Mouse (Mus musculus): ENCODE measurements around the gene Dysf. TPM values are rescaled to one million over a fixed set of nuclear protein-coding genes. Genes with fewer than 3 reads are reported as not detected.

The Dysf gene
- total and polyA plus RNA-seq, 3 experiments: not detected

- Histone ChIP-seq H3K27me3 (ENCODE audit: control insufficient read depth in 1 of 2, insufficient read depth in 2 of 2, low read length in 2 of 2) (no peaks in the 10 kb centered on the region), H3K9ac (ENCODE audit: control insufficient read depth, low read depth, low read length, poor library complexity, severe bottlenecking) (no peak overlapping the region), H3K4me1 (ENCODE audit: control insufficient read depth in 1 of 2, insufficient read depth in 2 of 2, low read length in 2 of 2) (no peaks in the 10 kb centered on the region), H3K36me3 (ENCODE audit: control insufficient read depth in 1 of 2, insufficient read depth in 2 of 2, low read length in 2 of 2) (no peaks in the 10 kb centered on the region), H3K79me2 (ENCODE audit: control insufficient read depth, insufficient read depth, low read length, poor library complexity) (no peaks in the 10 kb centered on the region), H3K27ac (ENCODE audit: control insufficient read depth, low read depth, low read length) (no peak overlapping the region), H3K4me3 (ENCODE audit: control insufficient read depth in 1 of 2, insufficient read depth in 1 of 2, low read depth in 2 of 2, low read length in 2 of 2) (no peak overlapping the region), H3K9me3 (replicated peaks; ENCODE audit: insufficient read depth, low read length) (no peaks in the 10 kb centered on the region)
- TF ChIP-seq POLR2A (IDR thresholded peaks at IDR 0.05; ENCODE audit: control insufficient read depth in 1 of 2, insufficient read depth in 1 of 2, low read depth in 1 of 2, low read length in 2 of 2, poor library complexity in 1 of 2) (no peak), CHD2 (IDR thresholded peaks at IDR 0.05; ENCODE audit: low read length) (no peak), USF1 (IDR thresholded peaks at IDR 0.05; ENCODE audit: low read depth, low read length) (no peak), JUND (IDR thresholded peaks at IDR 0.05; ENCODE audit: low read depth, low read length) (no peak), EP300 (IDR thresholded peaks at IDR 0.05; ENCODE audit: low read depth in 1 of 2, low read length in 2 of 2) (no peak), TBP (IDR thresholded peaks at IDR 0.05; ENCODE audit: low read depth, low read length) (no peak), SIN3A (IDR thresholded peaks at IDR 0.05; ENCODE audit: low read length) (no peak), MEF2A (IDR thresholded peaks at IDR 0.05; ENCODE audit: extremely low read depth, insufficient replicate concordance, low read depth, low read length, poor library complexity, severe bottlenecking) (no peak)
- DNase-seq (ENCODE audit: low read depth, low spot score): no peak
These were observed 131.5 kb downstream of the Dysf start for GRCm38 (mm10) chr6:84139932-84140331.

DNA sequence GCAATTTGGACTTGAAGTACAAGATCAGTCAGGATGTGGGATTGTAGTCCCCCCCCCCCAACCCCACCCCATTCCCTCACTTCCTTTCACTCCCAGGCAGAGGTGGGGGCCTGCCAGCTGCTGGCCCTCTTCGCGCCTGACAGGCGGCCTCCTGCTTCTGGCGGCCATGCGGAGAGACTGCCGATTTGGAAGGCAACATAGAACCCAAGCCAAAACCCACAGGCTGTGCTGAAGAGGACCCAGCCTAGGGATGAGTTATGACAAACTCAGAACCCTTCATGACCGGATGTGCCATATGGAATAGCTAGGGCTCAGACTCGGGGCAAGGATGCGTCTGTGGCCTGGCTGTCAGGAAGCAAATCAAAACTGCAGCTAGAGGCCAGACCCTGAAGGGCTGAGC lies 134.1 kb downstream of the Dysf start:
- Histone ChIP-seq H3K27ac (ENCODE audit: control insufficient read depth, low read depth, low read length) (no peak overlapping the region), H3K9me3 (replicated peaks; ENCODE audit: insufficient read depth, low read length) (no peaks in the 10 kb centered on the region), H3K27me3 (ENCODE audit: control insufficient read depth in 1 of 2, insufficient read depth in 2 of 2, low read length in 2 of 2) (no peaks in the 10 kb centered on the region), H3K4me3 (ENCODE audit: control insufficient read depth in 1 of 2, insufficient read depth in 1 of 2, low read depth in 2 of 2, low read length in 2 of 2) (no peak overlapping the region), H3K9ac (ENCODE audit: control insufficient read depth, low read depth, low read length, poor library complexity, severe bottlenecking) (no peak overlapping the region), H3K4me1 (ENCODE audit: control insufficient read depth in 1 of 2, insufficient read depth in 2 of 2, low read length in 2 of 2) (no peaks in the 10 kb centered on the region), H3K79me2 (ENCODE audit: control insufficient read depth, insufficient read depth, low read length, poor library complexity) (no peaks in the 10 kb centered on the region), H3K36me3 (ENCODE audit: control insufficient read depth in 1 of 2, insufficient read depth in 2 of 2, low read length in 2 of 2) (no peaks in the 10 kb centered on the region)
- no peak for DNase-seq (ENCODE audit: low read depth, low spot score)
- TF ChIP-seq ZC3H11A (IDR thresholded peaks at IDR 0.05; ENCODE audit: low read depth, low read length) (no peak), MEF2A (IDR thresholded peaks at IDR 0.05; ENCODE audit: extremely low read depth, insufficient replicate concordance, low read depth, low read length, poor library complexity, severe bottlenecking) (no peak), TBP (IDR thresholded peaks at IDR 0.05; ENCODE audit: low read depth, low read length) (no peak), NRF1 (IDR thresholded peaks at IDR 0.05; ENCODE audit: insufficient read depth, low read depth, low read length, poor library complexity, severe bottlenecking) (no peak), GABPA (IDR thresholded peaks at IDR 0.05; ENCODE audit: low read depth, low read length) (no peak), E2F4 (IDR thresholded peaks at IDR 0.05; ENCODE audit: borderline replicate concordance, low read depth, low read length) (no peak), MAX (IDR thresholded peaks at IDR 0.05; ENCODE audit: low read length) (no peak), MAZ (IDR thresholded peaks at IDR 0.05; ENCODE audit: low read depth, low read length) (no peak), GATA1 (IDR thresholded peaks at IDR 0.05; ENCODE audit: low read depth, low read length) (no peak), RCOR1 (IDR thresholded peaks at IDR 0.05; ENCODE audit: low read depth, low read length) (no peak), HCFC1 (IDR thresholded peaks at IDR 0.05; ENCODE audit: low read depth, low read length) (no peak), KAT2A (conservative IDR thresholded peaks at IDR 0.05; ENCODE audit: low read depth, low read length) (no peak), MAFK (IDR thresholded peaks at IDR 0.05; ENCODE audit: borderline replicate concordance, low read depth, low read length) (no peak), TAL1 (IDR thresholded peaks at IDR 0.05; ENCODE audit: low read length) (no peak)
